Mouse (Mus musculus) adipocyte (in vitro differentiated cells): ENCODE measurements around the gene Olfr937.

ENCODE experiments used
- DNase-seq: peaks from one replicate; pipeline ENCODE4 v3.0.0-alpha.2; 2016; ENCODE audit warnings: low spot score

Gene Olfr937

GRCm38 (mm10) chr9:39064851-39065250 is at the start of gene Olfr937:
Gene Olfr937, minus strand, starts transcription at chr9:39064951.
- DNase-seq = no peak

GRCm38 (mm10) chr9:39078787-39079186 is 14.0 kb upstream of the Olfr937 start, which contains the start of gene Olfr938:
Gene Olfr938, minus strand, starts transcription at chr9:39078887.
- no peak for DNase-seq

GRCm38 (mm10) chr9:39023277-39023676 is 41.5 kb downstream of the Olfr937 start, which contains the start of gene Olfr146:
Gene Olfr146, minus strand, starts transcription at chr9:39023377.
- no peak for DNase-seq
